12 mouse cellular contexts compared by ENCODE assay signal in genomic region chr9:52148311-52148710, GRCm38 (mm10). TPM values are rescaled to one million over a fixed set of nuclear protein-coding genes. Genes with fewer than 3 reads are reported as not detected.
DNase-seq lines count a peak whose midpoint lies in the region; ATAC-seq lines count a peak whose summit lies in the region.
"Had no signal": no experiment of that assay in that cellular context is flagged by ENCODE, and none has a peak within 500 bp of the region (broad histone marks: within the 10 kb centered on the region; RNA-seq: fewer than 3 reads in every experiment).

No protein-coding gene starts in this region.

- no peak for ATAC-seq in heart, embryonic 13.5 days (ENCODE audit: extremely low read depth, insufficient number of reproducible peaks, low FRiP score, low TSS enrichment)
- ATAC-seq in heart, embryonic 11.5 days (replicated peaks; ENCODE audit: insufficient number of reproducible peaks, low FRiP score, low TSS enrichment) = no peak
- ATAC-seq in forebrain, embryonic 12.5 days (ENCODE audit: low FRiP score) = 0 out of 2 replicates have a peak, but pooled peaks have one; percentile 27
- no peak for ATAC-seq in neural tube, embryonic 14.5 days (ENCODE audit: low read depth)
- ATAC-seq in kidney, embryonic 16.5 days (ENCODE audit: low FRiP score, low TSS enrichment) = no peak

- H3K4me1 ChIP-seq in heart, embryonic 13.5 days = peaks cover 31% of the 10 kb centered on the region
- 0 out of 2 replicates have a peak, but pooled peaks cover 4% of the 10 kb centered on the region for H3K4me1 ChIP-seq in heart, embryonic 11.5 days (ENCODE audit: control insufficient read depth, insufficient read depth, low read length)
- peaks cover 60% of the 10 kb centered on the region for H3K4me1 ChIP-seq in forebrain, embryonic 12.5 days
- peaks cover 21% of the 10 kb centered on the region for H3K4me1 ChIP-seq in limb, embryonic 10.5 days
- H3K4me1 ChIP-seq in neural tube, embryonic 14.5 days (ENCODE audit: control insufficient read depth, insufficient read depth, low read length) = peaks cover 31% of the 10 kb centered on the region
- peaks cover 5% of the 10 kb centered on the region; the same call in 1 of the 2 replicates for H3K4me1 ChIP-seq in kidney, embryonic 16.5 days (ENCODE audit: insufficient read depth, low read length)

- WGBS in heart, embryonic 13.5 days = 63% methylated on average over 3 of the region's 3 CpGs
- 67% methylated on average over 3 of the region's 3 CpGs for WGBS in heart, embryonic 11.5 days (ENCODE audit: insufficient replicate concordance)
- 14% methylated on average over 3 of the region's 3 CpGs for WGBS in forebrain, embryonic 12.5 days
- WGBS in limb, embryonic 10.5 days = 87% methylated on average over 3 of the region's 3 CpGs
- WGBS in neural tube, embryonic 14.5 days = 16% methylated on average over 3 of the region's 3 CpGs
- WGBS in kidney, embryonic 16.5 days = 79% methylated on average over 3 of the region's 3 CpGs

- no peaks in the 10 kb centered on the region for H3K27me3 ChIP-seq in heart, embryonic 13.5 days (replicated peaks)
- no peaks in the 10 kb centered on the region for H3K27me3 ChIP-seq in heart, embryonic 11.5 days (ENCODE audit: control insufficient read depth, insufficient read depth, low read length)
- H3K27me3 ChIP-seq in forebrain, embryonic 12.5 days = no peaks in the 10 kb centered on the region
- H3K27me3 ChIP-seq in limb, embryonic 10.5 days (ENCODE audit: low read depth, poor library complexity, severe bottlenecking) = no peaks in the 10 kb centered on the region
- H3K27me3 ChIP-seq in neural tube, embryonic 14.5 days (ENCODE audit: control insufficient read depth, insufficient read depth, low read length) = no peaks in the 10 kb centered on the region
- H3K27me3 ChIP-seq in kidney, embryonic 16.5 days (ENCODE audit: insufficient read depth, low read length) = no peaks in the 10 kb centered on the region

- no peak for DNase-seq in limb, embryonic 10.5 days (ENCODE audit: low spot score)
- DNase-seq in adipocyte (ENCODE audit: low spot score) = no peak
- DNase-seq in layer of hippocampus, adult 9-11 months = no peak
- DNase-seq: adrenal gland, adult 2 months; cerebellum, adult 11-12 months; gastrocnemius, postnatal 25 days had no signal

- H3K4me2 ChIP-seq in heart, embryonic 13.5 days = peak overlapping the region; percentile 16; the same call in 1 of the 2 replicates
- no peak overlapping the region for H3K4me2 ChIP-seq in heart, embryonic 11.5 days
- H3K4me2 ChIP-seq in forebrain, embryonic 12.5 days = peak overlapping the region; percentile 51
- H3K4me2 ChIP-seq in neural tube, embryonic 14.5 days (ENCODE audit: low read depth, low read length) = peak overlapping the region; percentile 37
- H3K4me2 ChIP-seq in kidney, embryonic 16.5 days (replicated peaks; ENCODE audit: low read depth, low read length) = no peak overlapping the region

- peak overlapping the region; percentile 2; the same call in 1 of the 2 replicates for H3K4me3 ChIP-seq in heart, embryonic 13.5 days
- no peak overlapping the region for H3K4me3 ChIP-seq in heart, embryonic 11.5 days (ENCODE audit: low read depth, low read length)
- peak overlapping the region; percentile 40 for H3K4me3 ChIP-seq in forebrain, embryonic 12.5 days (replicated peaks)
- no peak overlapping the region for H3K4me3 ChIP-seq in limb, embryonic 10.5 days
- H3K4me3 ChIP-seq in neural tube, embryonic 14.5 days (ENCODE audit: low read depth, low read length) = peak overlapping the region; percentile 28
- H3K4me3 ChIP-seq in kidney, embryonic 16.5 days (ENCODE audit: low read length) = no peak overlapping the region

- H3K36me3 ChIP-seq in heart, embryonic 13.5 days = peaks cover 9% of the 10 kb centered on the region
- H3K36me3 ChIP-seq in heart, embryonic 11.5 days (ENCODE audit: control insufficient read depth, insufficient read depth, low read length) = no peaks in the 10 kb centered on the region
- H3K36me3 ChIP-seq in forebrain, embryonic 12.5 days (replicated peaks) = peaks cover 10% of the 10 kb centered on the region
- H3K36me3 ChIP-seq in limb, embryonic 10.5 days = peaks cover 7% of the 10 kb centered on the region
- no peaks in the 10 kb centered on the region for H3K36me3 ChIP-seq in neural tube, embryonic 14.5 days (ENCODE audit: control insufficient read depth, insufficient read depth, low read length)
- 0 out of 2 replicates have a peak, but pooled peaks cover 5% of the 10 kb centered on the region for H3K36me3 ChIP-seq in kidney, embryonic 16.5 days (ENCODE audit: insufficient read depth, low read length)

- no peak overlapping the region for H3K9ac ChIP-seq in heart, embryonic 13.5 days
- no peak overlapping the region for H3K9ac ChIP-seq in heart, embryonic 11.5 days (ENCODE audit: low read depth, low read length)
- H3K9ac ChIP-seq in forebrain, embryonic 12.5 days = peak overlapping the region; percentile 61
- peak overlapping the region; percentile 25; the same call in 1 of the 2 replicates for H3K9ac ChIP-seq in neural tube, embryonic 14.5 days (replicated peaks; ENCODE audit: low read depth, low read length)
- H3K9ac ChIP-seq in kidney, embryonic 16.5 days (replicated peaks; ENCODE audit: low read length) = no peak overlapping the region

- no peak overlapping the region for H3K27ac ChIP-seq in heart, embryonic 13.5 days (replicated peaks)
- H3K27ac ChIP-seq in heart, embryonic 11.5 days (ENCODE audit: low read depth, low read length) = no peak overlapping the region
- H3K27ac ChIP-seq in forebrain, embryonic 12.5 days = peak overlapping the region; percentile 93
- H3K27ac ChIP-seq in limb, embryonic 10.5 days = peak overlapping the region; percentile 76; the same call in 1 of the 2 replicates
- no peak overlapping the region; the same call in 1 of the 2 replicates for H3K27ac ChIP-seq in neural tube, embryonic 14.5 days (ENCODE audit: low read depth, low read length)
- no peak overlapping the region for H3K27ac ChIP-seq in kidney, embryonic 16.5 days (ENCODE audit: low read length)
- H3K27ac ChIP-seq: macrophage had no signal

- H3K9me3 ChIP-seq in heart, embryonic 13.5 days = no peaks in the 10 kb centered on the region
- H3K9me3 ChIP-seq in heart, embryonic 11.5 days (replicated peaks; ENCODE audit: control insufficient read depth, low read length) = no peaks in the 10 kb centered on the region
- H3K9me3 ChIP-seq in forebrain, embryonic 12.5 days = no peaks in the 10 kb centered on the region
- no peaks in the 10 kb centered on the region for H3K9me3 ChIP-seq in limb, embryonic 10.5 days (replicated peaks)
- no peaks in the 10 kb centered on the region for H3K9me3 ChIP-seq in neural tube, embryonic 14.5 days (ENCODE audit: control insufficient read depth, low read length)
- no peaks in the 10 kb centered on the region for H3K9me3 ChIP-seq in kidney, embryonic 16.5 days (ENCODE audit: low read length)

RNA-seq across cellular contexts. Expression of gene Zc3h12c, which starts 20.1 kb away (rescaled TPM):
- polyA plus RNA-seq in heart, embryonic 13.5 days (2015; fragmentation: Nextera tagmentation; extraction: Ambion mirVana) = 2.4 and 2.5 TPM in 2 replicates
- polyA plus RNA-seq in heart, embryonic 11.5 days (2014; fragmentation: Nextera tagmentation; extraction: Ambion mirVana) = 3.8 and 4.3 TPM in 2 replicates
- 12.6 and 12.8 TPM in 2 replicates for polyA plus RNA-seq in forebrain, embryonic 12.5 days (2016; fragmentation: Nextera tagmentation; extraction: Ambion mirVana)
- 2.2 and 2.5 TPM in 2 replicates for polyA plus RNA-seq in limb, embryonic 10.5 days (2016; fragmentation: Nextera tagmentation; extraction: Ambion mirVana)
- 7.6 and 8.1 TPM in 2 replicates for polyA plus RNA-seq in neural tube, embryonic 14.5 days (2014; fragmentation: Nextera tagmentation; extraction: Ambion mirVana)
- 3.0 and 3.4 TPM in 2 replicates for polyA plus RNA-seq in kidney, embryonic 16.5 days (2015; fragmentation: Nextera tagmentation; extraction: Ambion mirVana)

Comparison
In these comparisons a context has a peak if more than half of its experiments do, and no peak if none do; other contexts are left out.
1. H3K4me2 ChIP-seq: peak in heart, embryonic 13.5 days (single experiment), forebrain, embryonic 12.5 days (single experiment) and neural tube, embryonic 14.5 days (single experiment); none in heart, embryonic 11.5 days (single experiment) and kidney, embryonic 16.5 days (single experiment).
2. H3K4me3 ChIP-seq: peak in heart, embryonic 13.5 days (single experiment), forebrain, embryonic 12.5 days (single experiment) and neural tube, embryonic 14.5 days (single experiment); none in heart, embryonic 11.5 days (single experiment), limb, embryonic 10.5 days (single experiment) and kidney, embryonic 16.5 days (single experiment).
3. H3K27ac ChIP-seq: peak in forebrain, embryonic 12.5 days (single experiment) and limb, embryonic 10.5 days (single experiment); none in heart, embryonic 13.5 days (single experiment), heart, embryonic 11.5 days (single experiment), neural tube, embryonic 14.5 days (single experiment) and kidney, embryonic 16.5 days (single experiment).
4. H3K9ac ChIP-seq: peak in forebrain, embryonic 12.5 days (single experiment) and neural tube, embryonic 14.5 days (single experiment); none in heart, embryonic 13.5 days (single experiment), heart, embryonic 11.5 days (single experiment) and kidney, embryonic 16.5 days (single experiment).